Mouse (Mus musculus): ENCODE data around the gene Rp2. TPM values are rescaled to one million over a fixed set of nuclear protein-coding genes. Genes with fewer than 3 reads are reported as not detected.
A peak's percentile ranks its signal among the peaks of the same experiment; 100 is the strongest.
"Not testable (repeated sequence)": the region's sequence is repeated elsewhere in the genome, so short reads cannot be mapped to it uniquely, and the experiment has no call there.

Rp2 gene
- 15.1 and 18.5 TPM in 2 replicates for polyA plus RNA-seq (2016; fragmentation: Nextera tagmentation; extraction: Ambion mirVana)

GRCm38 (mm10) chrX:20364391-20365365 lies at the start of gene Rp2:
Gene Rp2, plus strand, starts transcription at chrX:20364481.
- no peaks in the 10 kb centered on the region for H3K9me3 ChIP-seq (replicated peaks)
- H3K27me3 ChIP-seq (ENCODE audit: low read depth, poor library complexity, severe bottlenecking), result no peaks in the 10 kb centered on the region
- peak within 1 kb of the TSS; percentile 65 for H3K4me3 ChIP-seq
- no peaks in the 10 kb centered on the region for H3K4me1 ChIP-seq
- WGBS, result 12% methylated on average over 35 of the region's 35 CpGs
- DNase-seq (ENCODE audit: low spot score), result peak; percentile 73
- peak within 1 kb of the TSS; percentile 89 for H3K27ac ChIP-seq
- no peaks in the 10 kb centered on the region for H3K36me3 ChIP-seq

- Histone ChIP-seq H3K4me3 (no peak overlapping the region), H3K9me3 (replicated peaks) (no peaks in the 10 kb centered on the region), H3K27me3 (ENCODE audit: low read depth, poor library complexity, severe bottlenecking) (no peaks in the 10 kb centered on the region), H3K36me3 (no peaks in the 10 kb centered on the region), H3K27ac (no peak overlapping the region), H3K4me1 (no peaks in the 10 kb centered on the region)
- DNase-seq (ENCODE audit: low spot score), result no peak
- WGBS, result 81% methylated on average over 1 of the region's 1 CpGs
Measured at GRCm38 (mm10) chrX:20332756-20333155, 31.5 kb upstream of the Rp2 start.

- Histone ChIP-seq H3K4me3 (no peak overlapping the region), H3K27me3 (ENCODE audit: low read depth, poor library complexity, severe bottlenecking) (no peaks in the 10 kb centered on the region), H3K27ac (no peak overlapping the region), H3K4me1 (no peaks in the 10 kb centered on the region), H3K36me3 (no peaks in the 10 kb centered on the region), H3K9me3 (replicated peaks) (no peaks in the 10 kb centered on the region)
- WGBS, result 10% methylated on average over 2 of the region's 2 CpGs
- peak; percentile 51 for DNase-seq (ENCODE audit: low spot score)
Measured at GRCm38 (mm10) chrX:20335722-20336121, 28.6 kb upstream of the Rp2 start.

DNA sequence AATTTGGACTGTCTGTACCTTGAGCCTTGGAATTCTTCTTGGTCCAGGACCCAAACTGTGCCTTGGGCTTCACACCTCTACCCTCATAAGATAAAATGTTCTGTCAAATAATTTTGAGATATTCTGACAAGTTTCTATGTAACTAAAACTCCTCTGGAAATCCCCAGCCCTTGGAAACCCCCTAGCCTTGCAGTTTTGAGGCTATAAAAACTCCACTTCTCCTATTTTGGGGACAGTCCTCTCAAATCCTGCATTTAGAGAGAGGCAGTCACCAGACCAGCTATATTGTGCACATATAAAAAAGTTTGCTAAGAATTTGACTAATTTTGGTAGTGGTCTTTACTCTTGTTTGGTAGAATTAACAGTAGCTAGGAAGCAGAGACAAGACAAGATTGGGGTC lies 19.3 kb upstream of the Rp2 start:
- Histone ChIP-seq H3K4me1 (no peaks in the 10 kb centered on the region), H3K27me3 (ENCODE audit: low read depth, poor library complexity, severe bottlenecking) (no peaks in the 10 kb centered on the region), H3K9me3 (replicated peaks) (no peaks in the 10 kb centered on the region), H3K27ac (no peak overlapping the region), H3K36me3 (no peaks in the 10 kb centered on the region), H3K4me3 (no peak overlapping the region)
- no peak for DNase-seq (ENCODE audit: low spot score)

GRCm38 (mm10) chrX:20346355-20346754 lies 17.9 kb upstream of the Rp2 start:
- 59% methylated on average over 3 of the region's 3 CpGs for WGBS
- no peak for DNase-seq (ENCODE audit: low spot score)
- no peak overlapping the region for H3K27ac ChIP-seq

DNA sequence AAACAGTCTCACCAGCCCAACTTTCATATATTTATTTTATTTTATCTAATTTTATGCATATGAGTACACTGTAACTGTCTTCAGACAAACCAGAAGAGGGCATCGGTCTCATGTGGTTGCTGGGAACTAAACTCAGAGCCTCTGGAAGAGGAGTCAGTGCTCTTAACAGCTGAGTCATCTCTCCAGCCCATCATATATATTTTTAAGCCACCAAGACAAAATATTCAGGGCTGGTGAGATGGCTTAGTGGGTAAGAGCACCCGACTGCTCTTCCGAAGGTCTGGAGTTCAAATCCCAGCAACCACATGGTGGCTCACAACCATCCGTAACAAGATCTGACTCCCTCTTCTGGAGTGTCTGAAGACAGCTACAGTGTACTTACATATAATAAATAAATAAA lies 14.0 kb upstream of the Rp2 start:
- DNase-seq (ENCODE audit: low spot score); H3K4me3 ChIP-seq; H3K27ac ChIP-seq; H3K27me3 ChIP-seq (ENCODE audit: low read depth, poor library complexity, severe bottlenecking); H3K36me3 ChIP-seq; H3K9me3 ChIP-seq (replicated peaks); H3K4me1 ChIP-seq: not testable (repeated sequence)
- WGBS, result 94% methylated on average over 4 of the region's 4 CpGs

More at GRCm38 (mm10) chrX:20346355-20346754, 17.9 kb upstream of the Rp2 start:
- Histone ChIP-seq H3K4me1 (no peaks in the 10 kb centered on the region), H3K36me3 (no peaks in the 10 kb centered on the region), H3K27me3 (ENCODE audit: low read depth, poor library complexity, severe bottlenecking) (no peaks in the 10 kb centered on the region), H3K9me3 (replicated peaks) (no peaks in the 10 kb centered on the region), H3K4me3 (no peak overlapping the region)

GRCm38 (mm10) chrX:20355283-20355682 lies 9.0 kb upstream of the Rp2 start:
- H3K9me3 ChIP-seq (replicated peaks), result no peaks in the 10 kb centered on the region
- H3K36me3 ChIP-seq, result no peaks in the 10 kb centered on the region
- no peaks in the 10 kb centered on the region for H3K4me1 ChIP-seq
- H3K4me3 ChIP-seq, result no peak overlapping the region
- DNase-seq (ENCODE audit: low spot score), result no peak
- no peaks in the 10 kb centered on the region for H3K27me3 ChIP-seq (ENCODE audit: low read depth, poor library complexity, severe bottlenecking)
- WGBS, result 91% methylated on average over 1 of the region's 1 CpGs
- no peak overlapping the region for H3K27ac ChIP-seq

- H3K4me3 ChIP-seq, result no peak overlapping the region
- H3K27me3 ChIP-seq (ENCODE audit: low read depth, poor library complexity, severe bottlenecking), result no peaks in the 10 kb centered on the region
- H3K27ac ChIP-seq, result no peak overlapping the region
- no peaks in the 10 kb centered on the region for H3K9me3 ChIP-seq (replicated peaks)
- no peaks in the 10 kb centered on the region for H3K36me3 ChIP-seq
- H3K4me1 ChIP-seq, result no peaks in the 10 kb centered on the region
- WGBS, result 53% methylated on average over 3 of the region's 3 CpGs
- DNase-seq (ENCODE audit: low spot score), result no peak
Measured at GRCm38 (mm10) chrX:20356309-20356708, 8.0 kb upstream of the Rp2 start.

GRCm38 (mm10) chrX:20366036-20366435 lies 1.8 kb downstream of the Rp2 start:
- no peaks in the 10 kb centered on the region for H3K4me1 ChIP-seq
- H3K4me3 ChIP-seq, result peak overlapping the region; percentile 29
- H3K27me3 ChIP-seq (ENCODE audit: low read depth, poor library complexity, severe bottlenecking), result no peaks in the 10 kb centered on the region
- no peak overlapping the region for H3K27ac ChIP-seq
- H3K9me3 ChIP-seq (replicated peaks), result no peaks in the 10 kb centered on the region
- WGBS, result 58% methylated on average over 1 of the region's 1 CpGs
- no peaks in the 10 kb centered on the region for H3K36me3 ChIP-seq
- no peak for DNase-seq (ENCODE audit: low spot score)

DNA sequence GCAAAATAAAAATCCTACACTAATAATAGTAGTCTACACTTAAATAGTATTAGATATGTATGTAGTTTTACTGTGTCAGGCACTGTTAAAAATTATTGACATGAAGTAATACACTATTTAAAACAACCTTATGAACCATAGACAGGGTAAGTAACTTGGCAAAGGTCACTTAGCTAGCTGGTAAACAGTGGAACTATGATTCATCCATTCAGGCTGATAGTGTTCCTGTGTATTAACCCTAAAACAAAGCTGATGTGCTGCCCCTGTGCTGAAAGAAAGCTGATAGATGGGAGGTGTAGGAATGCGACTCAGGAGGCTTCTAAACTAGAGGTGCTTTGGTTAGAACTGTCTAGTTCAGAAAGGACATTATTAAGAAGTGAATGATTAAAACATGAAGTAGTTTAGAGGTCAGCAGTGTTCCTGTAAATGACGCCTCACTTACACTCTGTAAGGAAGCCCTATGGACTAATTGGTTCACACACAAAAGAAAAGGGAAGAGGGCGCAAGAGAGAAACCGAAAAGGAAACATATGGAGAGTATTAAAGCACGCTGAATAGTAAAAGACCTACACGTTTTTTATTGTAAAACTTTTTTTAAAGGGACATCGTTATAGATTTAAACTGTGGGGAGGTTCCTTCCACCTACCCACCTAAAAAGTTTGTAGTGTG lies 15.2 kb downstream of the Rp2 start:
- H3K36me3 ChIP-seq, result peaks cover 10% of the 10 kb centered on the region
- no peaks in the 10 kb centered on the region for H3K4me1 ChIP-seq
- DNase-seq (ENCODE audit: low spot score), result no peak
- no peak overlapping the region for H3K27ac ChIP-seq
- 51% methylated on average over 7 of the region's 7 CpGs for WGBS
- no peak overlapping the region for H3K4me3 ChIP-seq
- no peaks in the 10 kb centered on the region for H3K27me3 ChIP-seq (ENCODE audit: low read depth, poor library complexity, severe bottlenecking)
- H3K9me3 ChIP-seq (replicated peaks), result no peaks in the 10 kb centered on the region

DNA sequence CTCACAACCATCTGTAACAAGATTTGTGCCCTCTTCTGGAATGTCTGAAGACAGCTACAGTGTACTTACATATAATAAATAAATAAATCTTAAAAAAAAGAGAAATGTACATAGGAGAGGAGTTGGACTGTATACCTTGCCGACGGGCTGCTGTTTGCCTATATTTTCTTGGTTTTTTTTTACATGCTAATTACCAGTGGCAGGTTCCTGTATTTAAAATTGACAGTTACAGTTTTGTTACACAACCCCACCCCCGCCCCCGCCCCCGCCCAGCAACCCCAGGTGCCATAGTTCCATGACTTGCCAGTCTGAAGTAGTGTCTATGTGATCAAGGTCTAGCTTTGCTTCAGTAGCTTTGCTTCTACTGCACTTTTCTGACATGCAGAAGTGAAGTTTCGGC lies 18.0 kb downstream of the Rp2 start:
- WGBS, result 90% methylated on average over 6 of the region's 6 CpGs
- Histone ChIP-seq H3K9me3 (replicated peaks) (no peaks in the 10 kb centered on the region), H3K36me3 (peaks cover 7% of the 10 kb centered on the region), H3K27ac (no peak overlapping the region), H3K4me3 (no peak overlapping the region), H3K27me3 (ENCODE audit: low read depth, poor library complexity, severe bottlenecking) (no peaks in the 10 kb centered on the region), H3K4me1 (no peaks in the 10 kb centered on the region)
- no peak for DNase-seq (ENCODE audit: low spot score)

- Histone ChIP-seq H3K9me3 (replicated peaks) (no peaks in the 10 kb centered on the region), H3K4me1 (no peaks in the 10 kb centered on the region), H3K4me3 (no peak overlapping the region), H3K27me3 (ENCODE audit: low read depth, poor library complexity, severe bottlenecking) (no peaks in the 10 kb centered on the region), H3K27ac (no peak overlapping the region), H3K36me3 (peaks cover 6% of the 10 kb centered on the region)
- WGBS, result 83% methylated on average over 3 of the region's 3 CpGs
- DNase-seq (ENCODE audit: low spot score), result no peak
Measured at GRCm38 (mm10) chrX:20387006-20387405, 22.7 kb downstream of the Rp2 start.

GRCm38 (mm10) chrX:20391964-20392363 lies 27.7 kb downstream of the Rp2 start:
- H3K27me3 ChIP-seq (ENCODE audit: low read depth, poor library complexity, severe bottlenecking); DNase-seq (ENCODE audit: low spot score): not testable (repeated sequence)

More at GRCm38 (mm10) chrX:20391964-20392363, 27.7 kb downstream of the Rp2 start:
- H3K4me1 ChIP-seq; H3K36me3 ChIP-seq; H3K9me3 ChIP-seq (replicated peaks); H3K27ac ChIP-seq; H3K4me3 ChIP-seq: not testable (repeated sequence)
- 93% methylated on average over 9 of the region's 9 CpGs for WGBS
